Mouse (Mus musculus) gastrocnemius, postnatal 10 days (tissue): ENCODE data around the gene Sema7a. TPM values are rescaled to one million over a fixed set of nuclear protein-coding genes. Genes with fewer than 3 reads are reported as not detected.
A peak's percentile ranks its signal among the peaks of the same experiment; 100 is the strongest.

ENCODE experiments used
- DNase-seq: peaks from one replicate; pipeline ENCODE4 v3.0.0; 2021; ENCODE audit warnings: mixed read lengths
- total RNA-seq, 2 experiments: library from RNA; stranded (reverse); gene quantifications; 2 replicates each; pipeline ENCODE4 v1.2.3; 2021

Sema7a gene
- total RNA-seq, 2 experiments from 2014 or later, result 15.7 to 18.5 TPM

DNA sequence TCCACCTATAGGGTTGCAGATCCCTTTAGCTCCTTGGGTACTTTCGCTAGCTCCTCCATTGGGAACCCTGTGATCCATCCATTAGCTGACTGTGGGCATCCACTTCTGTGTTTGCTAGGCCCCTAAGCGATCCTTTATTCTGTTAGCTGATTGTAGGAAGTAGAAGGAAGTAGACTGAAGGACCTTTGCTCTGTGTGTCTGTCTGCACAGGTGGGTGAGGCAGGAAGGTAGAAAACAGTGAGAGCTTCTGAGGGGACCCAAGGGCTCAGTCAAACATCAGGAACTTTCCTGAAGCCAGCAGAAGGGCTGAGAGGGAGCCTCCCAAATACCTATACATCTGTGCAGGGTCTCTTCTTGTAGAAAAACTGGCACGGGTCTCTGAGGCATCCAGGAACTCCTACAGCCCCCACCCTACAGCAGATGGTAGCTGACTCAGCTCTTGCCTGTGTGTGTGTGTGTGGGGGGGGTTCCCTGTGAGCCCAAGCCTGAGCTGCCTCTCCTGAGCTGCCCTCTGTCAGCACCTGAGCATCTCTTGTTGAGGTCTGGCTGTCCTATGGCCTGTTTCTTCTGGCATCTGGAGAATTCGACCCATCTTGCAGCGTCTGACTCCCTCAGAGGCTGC, 35.4 kb downstream of the Sema7a start:
- no peak for DNase-seq

DNA sequence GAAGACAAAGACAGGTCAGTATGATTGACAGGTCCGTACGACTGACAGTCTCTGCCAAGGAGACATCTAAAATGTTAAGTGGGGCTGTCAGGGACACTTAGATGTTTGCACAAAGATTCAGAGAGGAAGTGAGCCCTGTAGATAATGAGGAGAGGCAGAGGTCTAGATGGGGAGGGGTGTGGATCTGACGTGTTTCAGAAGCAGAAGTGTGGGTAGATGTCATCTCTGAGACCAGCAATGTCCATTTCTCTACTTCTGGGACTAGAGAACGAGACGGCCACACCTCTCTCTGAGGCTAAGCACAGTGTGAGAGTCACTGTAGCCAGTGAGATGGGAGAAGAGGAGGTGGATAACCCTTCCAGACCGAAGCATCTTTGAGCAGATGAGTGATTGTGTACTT, 38.1 kb downstream of the Sema7a start:
- DNase-seq, result no peak

DNA sequence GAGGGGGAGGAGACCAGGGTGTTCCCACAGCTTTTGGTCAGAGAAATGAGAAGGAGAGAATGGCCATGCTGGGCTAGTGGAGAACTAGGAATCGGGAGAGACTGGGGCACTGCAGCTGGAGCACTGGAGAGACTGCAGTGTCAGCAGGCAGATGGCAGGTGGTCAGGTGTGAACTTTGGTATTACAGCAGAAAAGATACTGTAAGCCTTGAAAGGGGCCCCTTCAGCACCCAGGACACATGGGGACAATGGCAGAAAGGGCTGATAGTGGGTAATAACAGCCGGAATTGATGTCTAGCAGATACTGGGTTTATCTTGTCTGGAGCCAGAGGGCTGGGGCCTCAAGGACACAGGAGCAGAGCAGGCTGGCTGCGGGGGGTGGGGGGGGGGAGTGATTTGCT, 38.9 kb downstream of the Sema7a start:
- DNase-seq, result no peak

DNA sequence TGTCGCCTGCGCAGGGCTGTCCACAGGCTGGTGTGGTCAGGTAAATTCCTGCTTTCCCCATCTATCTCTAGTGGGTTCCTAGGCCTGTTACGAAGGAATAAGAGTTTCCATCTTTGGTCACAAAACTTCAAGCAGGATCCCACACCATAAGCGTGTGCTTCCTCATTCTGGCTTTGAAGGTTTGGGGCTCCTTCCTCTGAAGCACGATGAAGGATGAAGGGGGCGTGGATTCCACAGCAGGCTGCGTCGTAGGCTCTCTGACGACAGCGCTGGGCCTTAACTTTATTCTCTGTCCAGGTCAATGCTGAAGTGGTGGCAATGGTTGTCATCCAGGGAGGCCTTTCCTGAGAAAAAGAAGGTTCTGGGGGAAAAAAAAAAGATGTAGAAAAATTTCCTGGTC, 40.7 kb downstream of the Sema7a start:
- no peak for DNase-seq

DNA sequence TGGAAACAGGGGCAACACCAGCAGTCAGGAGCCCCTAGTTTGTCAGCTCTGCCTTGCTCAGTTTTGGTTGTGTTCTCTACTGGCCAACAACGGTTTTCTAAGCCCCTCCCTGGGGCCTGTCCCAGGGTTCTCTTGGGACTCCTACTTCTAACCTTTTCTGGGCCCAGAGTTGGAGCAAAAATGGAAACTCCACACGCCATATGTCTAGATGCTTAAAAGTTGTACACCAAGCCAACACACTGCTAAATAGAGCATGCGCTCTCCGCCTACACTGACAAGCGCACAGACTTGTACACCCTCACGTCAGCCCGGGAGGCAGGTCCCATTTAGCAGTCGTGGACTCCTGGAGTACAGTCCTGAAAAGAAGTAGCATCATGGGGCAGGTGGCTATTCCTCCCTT, 45.4 kb downstream of the Sema7a start:
- DNase-seq, result no peak

DNA sequence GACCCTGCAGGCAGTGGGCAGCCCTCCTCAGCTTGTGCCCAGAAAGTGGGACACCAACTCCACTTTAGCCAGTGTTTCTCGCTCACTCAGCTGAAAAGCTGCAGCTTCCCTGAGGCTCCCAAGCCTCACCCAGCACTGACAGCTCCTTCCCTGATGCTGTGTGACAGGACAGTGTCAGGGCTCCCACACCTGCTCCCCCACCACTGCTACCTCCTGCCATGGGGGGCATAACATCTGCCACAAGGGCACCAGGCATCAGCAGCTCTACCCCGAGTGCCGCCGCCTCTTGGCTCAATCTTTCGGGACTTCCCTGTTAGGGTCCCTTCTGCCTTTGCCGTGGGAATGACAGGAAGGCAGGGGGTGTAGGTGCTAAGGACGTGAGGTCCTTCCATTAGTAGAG, 46.4 kb downstream of the Sema7a start:
- DNase-seq, result no peak

DNA sequence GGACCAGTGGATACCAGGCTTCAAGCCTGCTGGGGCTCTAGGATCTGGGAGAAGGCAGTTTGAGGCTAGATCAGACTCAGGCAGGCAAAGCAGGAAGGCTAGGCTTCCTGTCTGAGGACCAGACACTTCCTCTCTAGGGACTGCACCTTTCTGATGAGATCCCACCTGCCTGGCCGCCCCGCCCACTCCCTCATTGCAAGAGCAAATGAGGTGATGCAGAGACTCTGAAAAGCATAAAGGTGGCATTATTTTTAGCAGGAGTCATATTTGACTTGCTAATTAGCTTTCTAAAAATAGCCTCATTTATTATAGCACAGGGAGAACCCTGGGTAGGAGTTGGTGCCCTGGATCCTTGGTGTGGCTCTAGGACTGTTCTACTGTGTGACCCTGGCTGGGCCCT, 48.2 kb downstream of the Sema7a start:
- no peak for DNase-seq

DNA sequence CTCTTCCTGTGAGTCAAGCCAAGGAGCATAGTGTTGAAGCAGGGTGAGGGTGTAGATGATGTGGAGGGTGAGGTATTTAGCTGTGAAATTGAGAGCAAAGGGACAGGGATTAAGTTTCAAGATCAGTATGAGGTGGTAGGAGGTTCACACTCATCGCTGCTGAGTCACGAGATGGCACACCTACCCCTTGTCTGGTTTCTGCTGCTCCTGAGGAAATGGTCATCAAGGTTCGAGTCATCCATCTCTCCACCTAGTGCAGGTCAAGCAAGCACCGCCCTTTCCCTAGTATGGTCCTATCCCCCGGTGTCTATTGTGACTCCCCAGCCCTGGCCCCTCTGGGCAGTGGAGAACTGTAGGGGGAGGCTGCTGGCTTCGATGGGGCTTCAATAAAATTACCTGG, 49.4 kb downstream of the Sema7a start:
- no peak for DNase-seq

DNA sequence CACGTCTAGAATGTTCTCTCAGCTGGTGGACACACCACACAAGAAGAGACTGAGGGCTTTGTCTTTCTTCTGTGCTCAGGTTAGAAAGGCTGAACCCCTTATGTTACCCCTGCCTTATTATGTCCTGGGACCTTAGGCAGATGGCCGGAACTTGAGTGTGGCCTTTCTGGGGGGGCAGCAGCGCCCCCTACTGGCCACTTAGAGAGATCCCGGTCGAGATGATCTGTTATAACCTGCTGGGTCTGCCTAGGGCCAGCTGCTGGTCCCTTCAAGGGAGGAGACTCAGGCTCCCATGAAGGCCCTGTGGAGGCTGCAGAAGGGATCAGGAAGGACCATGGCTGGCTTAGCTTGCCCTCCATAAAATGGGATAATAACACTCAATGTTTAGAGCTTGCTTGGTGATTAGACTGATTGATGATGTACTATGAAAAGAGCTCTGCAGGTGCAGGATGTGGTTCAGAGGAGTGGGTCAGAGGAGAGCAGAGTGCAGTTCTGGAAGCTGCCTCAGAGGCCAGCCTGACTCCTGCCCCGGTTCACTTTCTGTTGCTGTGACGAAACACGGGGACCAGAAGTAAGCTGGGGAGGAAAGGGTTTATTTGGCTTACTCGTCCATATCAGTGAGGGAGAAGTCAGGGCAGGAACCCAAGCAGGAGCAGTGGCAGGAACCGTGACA, 50.7 kb downstream of the Sema7a start:
- peak; percentile 53 for DNase-seq

DNA sequence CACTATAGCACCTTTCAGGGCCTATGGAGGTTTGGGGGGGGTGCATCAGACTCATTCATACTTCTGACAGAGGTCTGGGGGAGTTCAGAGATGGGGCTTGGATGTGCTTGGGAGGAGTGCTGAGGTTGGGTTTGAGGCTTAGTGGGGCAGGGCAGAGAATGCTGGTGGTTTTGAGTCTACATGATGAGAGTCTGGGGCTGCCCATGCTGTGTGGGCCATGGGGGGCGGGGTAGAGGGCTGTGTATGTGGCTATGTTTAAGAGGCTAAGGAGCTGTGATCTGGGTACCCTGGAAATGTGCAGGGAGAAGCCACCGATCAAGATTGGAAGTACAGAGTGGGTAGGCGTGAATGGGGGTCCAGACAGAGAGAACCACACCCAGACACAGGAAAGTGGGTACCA, 52.1 kb downstream of the Sema7a start:
- no peak for DNase-seq

DNA sequence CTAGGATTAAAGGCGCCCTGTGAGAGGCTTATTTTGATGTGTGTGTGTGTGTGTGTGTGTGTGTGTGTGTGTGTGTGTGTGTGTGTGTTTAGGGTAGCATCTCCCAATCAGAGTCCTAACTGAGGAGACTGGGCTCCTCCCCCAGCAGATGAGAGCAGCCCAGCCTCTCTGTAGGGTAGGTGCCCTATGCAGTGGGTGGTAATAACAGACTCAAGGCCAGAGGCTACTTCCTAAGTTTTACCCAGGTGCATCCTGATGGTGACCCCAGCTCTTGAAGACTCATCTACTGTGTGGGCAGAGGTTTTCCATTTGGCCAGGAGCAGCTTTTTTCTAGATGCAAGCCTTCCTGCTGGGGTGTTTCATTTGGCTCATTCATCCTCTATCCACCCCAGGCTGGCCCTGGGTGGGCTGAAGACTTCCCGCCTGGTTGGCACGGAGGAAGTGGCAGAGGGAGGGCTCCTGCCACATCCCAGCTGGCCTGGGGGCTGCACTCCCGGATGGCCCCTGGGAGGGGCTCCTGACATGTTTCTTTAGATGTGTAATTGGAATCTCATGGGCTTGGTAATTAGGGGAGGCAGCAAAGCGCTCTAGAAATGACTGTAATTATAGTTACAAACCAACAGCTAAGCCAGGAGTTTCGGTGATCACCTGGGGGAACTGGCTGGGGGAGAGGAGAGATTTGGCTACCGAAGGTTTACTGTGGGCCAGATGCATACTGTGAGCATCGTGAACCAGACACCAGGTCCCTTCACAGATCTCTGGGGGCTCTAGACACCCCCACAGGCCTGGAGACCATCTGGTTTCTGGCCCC, 53.1 kb downstream of the Sema7a start:
- no peak for DNase-seq

DNA sequence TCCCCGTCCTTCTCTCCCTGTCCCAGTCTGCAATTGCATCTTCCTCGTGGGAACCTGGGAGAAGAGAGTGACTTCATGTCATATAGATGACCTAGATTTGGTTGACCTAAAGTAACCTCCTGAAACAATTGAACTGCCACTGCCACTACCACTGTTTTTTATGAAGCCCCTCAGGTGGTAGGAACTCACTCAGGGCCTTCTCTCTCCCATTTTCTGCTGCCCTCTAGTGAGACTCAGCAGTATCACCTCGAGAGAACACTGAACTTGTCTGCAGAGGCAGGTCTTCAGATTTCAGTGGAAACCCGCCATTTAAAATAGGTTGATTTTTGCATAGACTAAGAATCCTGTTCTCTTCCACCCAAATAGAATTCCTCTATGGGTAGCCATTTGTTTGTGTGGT, 55.4 kb downstream of the Sema7a start:
- DNase-seq, result no peak

DNA sequence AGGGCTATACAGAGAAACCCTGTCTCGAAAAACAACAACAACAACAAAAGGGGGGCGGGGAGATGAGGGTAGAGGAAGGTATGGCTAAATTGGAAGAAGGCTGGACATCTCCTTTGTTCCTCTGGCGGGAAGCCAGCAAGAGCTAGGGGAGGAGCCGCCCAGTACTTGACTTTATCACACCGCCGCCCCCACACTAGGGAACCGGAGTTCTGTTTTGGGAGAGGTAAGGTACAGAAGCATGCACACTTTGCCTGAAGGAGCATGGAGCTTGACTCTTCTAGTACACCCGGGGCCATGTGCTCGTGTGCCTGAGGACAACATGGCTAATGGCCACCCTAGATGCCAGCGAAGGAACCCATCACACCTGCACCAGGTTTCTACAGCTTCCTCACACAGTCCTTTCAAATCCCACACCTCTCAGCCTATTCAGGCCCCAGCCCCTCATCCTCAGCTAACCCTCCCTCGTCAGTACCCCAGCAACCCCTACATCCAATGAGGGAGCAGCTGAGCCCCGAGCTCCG, 57.7 kb downstream of the Sema7a start:
- no peak for DNase-seq

DNA sequence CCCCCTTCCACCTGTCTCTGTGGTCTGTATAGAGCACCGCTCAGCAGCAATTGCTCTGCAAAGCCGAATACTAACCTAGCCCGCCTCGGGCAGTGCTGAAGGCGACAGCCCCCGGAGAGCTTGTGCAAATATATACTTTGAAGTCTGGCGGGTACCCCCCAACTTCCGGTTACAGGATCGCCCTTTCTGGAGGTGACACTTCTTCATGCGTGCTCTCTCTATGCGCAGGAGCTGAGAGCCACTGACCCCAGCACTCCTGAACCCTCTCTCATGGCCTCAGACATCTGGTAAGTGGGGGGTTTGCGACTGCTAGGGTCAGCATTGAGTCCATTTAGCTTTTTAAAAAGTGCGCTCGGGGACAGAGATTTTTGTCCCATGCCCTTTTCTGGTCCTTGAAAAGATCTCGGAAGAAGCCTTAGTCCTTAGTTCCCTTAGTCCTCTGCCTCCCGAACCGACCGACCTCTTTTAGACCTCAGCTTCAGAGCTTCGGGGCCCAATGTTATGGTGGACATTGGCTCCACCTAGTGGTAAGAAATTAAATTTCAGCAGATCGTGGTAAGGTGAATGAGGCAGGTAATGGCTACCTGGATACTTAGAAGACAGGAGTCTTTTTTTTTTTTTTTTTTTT, 58.2 kb downstream of the Sema7a start:
- no peak for DNase-seq

DNA sequence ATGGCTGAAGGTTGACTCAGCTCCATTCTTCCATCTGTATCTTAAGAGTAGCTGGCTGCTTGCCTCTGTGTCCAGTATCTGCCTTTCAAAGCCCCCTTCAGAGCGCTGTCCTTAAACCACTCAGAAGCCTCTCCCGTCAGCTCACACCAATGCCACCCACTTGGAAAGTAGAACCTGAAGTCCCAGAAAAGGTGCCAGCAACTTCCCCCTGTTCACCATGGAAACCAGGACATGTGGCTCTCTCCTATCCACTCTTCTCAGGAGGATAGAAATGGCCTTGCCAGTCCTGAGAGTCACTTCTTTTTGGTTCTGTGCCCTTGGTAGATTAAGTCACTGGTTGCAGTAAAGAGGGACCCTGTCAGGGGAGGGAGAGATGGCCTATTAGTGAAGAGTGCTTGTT, 58.8 kb downstream of the Sema7a start:
- DNase-seq, result no peak

DNA sequence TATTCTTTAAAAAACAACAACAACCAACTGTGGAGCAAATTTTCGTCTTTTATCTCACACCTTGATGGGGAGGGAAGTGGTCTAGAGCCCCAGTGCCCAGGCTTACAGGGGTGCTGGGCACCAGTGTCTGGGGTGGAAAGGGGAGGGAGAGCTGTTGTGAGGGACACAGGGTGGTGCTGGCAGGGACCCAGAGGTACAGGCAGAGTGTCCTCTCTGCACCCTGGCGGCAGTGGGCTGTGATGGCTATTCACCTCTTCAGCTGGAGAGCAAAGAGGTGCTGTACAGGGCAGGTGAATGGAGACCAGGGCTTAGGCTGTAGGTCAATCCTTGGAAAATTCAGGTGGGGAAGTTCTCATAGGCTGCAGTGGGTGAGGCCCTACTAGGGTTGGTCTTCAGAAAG, 59.8 kb downstream of the Sema7a start:
- no peak for DNase-seq

DNA sequence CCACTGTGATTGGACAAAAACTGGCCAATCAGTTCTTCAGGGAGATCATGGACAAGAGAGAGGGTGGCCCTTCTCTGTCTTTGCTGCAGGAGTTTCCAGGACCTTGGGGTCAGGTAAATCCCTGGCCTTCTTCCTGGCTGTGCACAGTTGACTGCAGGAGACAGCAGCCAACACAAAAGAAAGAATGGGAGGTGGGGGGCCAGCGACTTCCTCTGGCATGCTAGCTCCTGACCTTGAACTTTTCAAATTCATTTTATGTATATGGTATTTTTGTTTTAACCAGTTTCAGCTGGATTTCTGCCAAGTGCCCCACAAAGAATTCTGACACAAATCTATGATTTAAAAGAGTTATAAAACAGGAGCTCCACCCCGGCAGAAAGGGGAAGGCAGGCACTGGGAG, 63.4 kb downstream of the Sema7a start:
- no peak for DNase-seq

DNA sequence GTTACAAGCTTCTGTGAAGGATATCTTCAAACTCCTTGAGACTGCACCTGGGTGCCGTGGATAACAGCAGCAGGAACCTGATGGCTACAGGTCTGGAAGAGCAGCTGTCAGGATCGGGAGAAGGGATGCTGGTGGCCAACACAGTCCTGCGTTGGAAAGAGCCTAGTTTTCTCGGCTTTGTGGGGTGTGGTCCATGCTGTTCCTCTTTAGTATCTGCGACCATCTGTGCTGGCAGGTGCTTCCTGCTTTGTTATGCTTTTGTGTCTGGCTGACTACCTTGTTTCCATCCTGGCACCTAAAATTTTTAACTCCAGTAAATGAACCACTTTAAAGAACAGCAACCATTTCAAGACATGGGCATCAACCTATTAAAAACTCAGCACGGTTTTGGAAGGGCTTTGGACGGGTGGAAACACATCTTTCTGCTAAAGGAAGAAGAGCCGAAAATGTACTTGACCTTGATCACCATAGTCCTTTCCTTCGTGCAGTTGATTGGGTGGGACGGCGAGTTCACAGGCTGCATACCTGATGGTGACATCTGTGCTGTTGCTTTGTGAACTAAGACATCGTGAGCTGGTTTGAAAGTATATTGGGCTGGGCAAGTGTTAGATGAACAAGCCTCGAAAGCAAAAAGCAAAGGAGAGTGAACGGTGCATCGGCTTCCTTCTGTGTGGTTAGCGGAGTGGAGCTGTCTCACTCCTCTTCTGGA, 66.0 kb downstream of the Sema7a start, which contains the start of gene Cyp11a1:
Gene Cyp11a1, plus strand, starts transcription at position 659 of the 709 bp plus-strand sequence.
- DNase-seq, result no peak

DNA sequence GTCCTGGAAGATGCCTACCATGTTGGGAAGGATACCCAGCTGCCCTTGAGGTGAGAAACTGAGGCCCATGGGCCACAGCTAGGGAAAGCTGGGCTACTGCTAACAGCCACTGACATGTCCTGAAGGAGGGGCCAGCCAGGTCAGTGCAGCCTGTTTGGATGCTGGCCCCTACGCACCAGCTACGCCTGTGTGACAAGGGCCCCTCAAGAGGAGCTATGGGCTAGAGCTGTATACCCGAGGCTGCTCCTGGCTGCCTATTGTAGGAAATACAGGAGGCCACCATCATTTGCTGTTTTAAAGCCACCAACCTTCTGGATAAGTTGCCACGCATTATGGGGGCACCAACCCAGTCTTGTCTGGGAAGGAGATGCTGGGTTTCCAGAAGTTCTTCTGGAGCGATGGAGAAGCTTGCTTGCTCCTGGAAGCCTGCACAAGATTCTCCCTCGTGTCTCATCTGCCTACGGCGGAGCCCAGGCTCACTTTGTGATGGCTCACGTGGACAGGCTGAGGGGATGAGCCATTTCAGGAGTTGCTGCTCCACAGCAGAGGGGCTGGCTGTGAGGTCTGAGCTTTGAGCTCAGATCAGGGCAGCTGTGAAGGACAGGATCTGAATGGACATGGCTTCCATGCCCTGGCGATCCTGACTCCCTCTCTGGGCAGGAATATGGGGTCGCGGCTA, 68.6 kb downstream of the Sema7a start:
- DNase-seq, result no peak

DNA sequence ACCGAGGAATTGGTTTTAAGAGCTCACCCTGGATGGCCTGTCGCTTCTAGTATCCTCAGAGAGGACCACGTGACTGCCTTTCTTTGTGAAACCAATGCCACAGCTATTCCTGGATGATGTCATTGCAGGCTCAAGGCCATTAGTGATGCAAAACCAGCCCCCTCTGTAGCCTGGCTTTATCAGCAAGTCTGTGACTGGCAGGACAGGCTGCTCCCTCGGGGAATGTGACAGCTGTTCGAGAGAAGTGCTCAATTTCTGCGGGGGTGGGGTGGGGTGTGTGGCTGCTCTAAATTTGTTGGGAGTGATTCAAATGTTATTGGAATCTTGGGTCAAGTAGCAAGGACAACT, 69.1 kb downstream of the Sema7a start:
- DNase-seq, result peak; percentile 62

DNA sequence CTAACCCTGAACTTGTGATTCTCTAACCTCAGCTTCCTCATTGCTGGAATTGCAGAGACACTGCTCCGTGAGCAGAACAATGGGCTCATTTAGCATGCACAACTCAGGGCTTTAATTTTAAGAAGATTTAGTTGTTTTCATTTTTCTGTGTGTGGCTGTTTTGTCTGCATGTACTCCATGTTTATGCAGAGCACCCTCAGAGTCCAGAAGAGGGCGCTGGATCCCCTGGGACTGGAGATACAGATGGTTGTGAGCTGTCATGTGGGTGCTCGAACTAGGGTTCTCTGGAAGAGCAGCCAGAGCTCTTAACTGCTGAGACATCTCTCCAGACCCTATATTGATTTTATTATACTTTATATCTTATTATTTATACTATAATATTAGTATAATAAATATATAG, 69.7 kb downstream of the Sema7a start:
- DNase-seq, result no peak

DNA sequence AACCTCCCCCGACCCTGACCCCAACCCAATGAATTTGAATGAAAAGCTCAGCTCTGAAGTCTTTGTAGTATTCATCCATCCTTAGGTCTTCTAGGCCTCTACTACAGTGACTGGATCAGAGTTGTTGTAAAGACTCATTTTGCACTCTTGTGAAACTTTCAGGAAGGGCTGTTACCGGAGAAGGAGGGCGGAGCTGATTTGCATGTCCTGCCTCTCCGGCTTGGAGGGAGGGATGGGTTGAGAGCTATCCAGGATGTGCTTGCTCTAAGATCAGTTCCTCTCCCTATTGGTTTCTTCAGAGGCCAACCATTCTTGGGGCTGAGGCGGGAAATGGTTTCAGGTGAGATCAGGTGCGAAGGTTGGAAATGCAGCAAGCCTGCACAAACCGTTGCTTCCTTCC, 71.1 kb downstream of the Sema7a start:
- DNase-seq, result no peak
